Mouse (Mus musculus) liver, embryonic 14.5 days (tissue): ENCODE results near the gene Kif17. TPM values are rescaled to one million over a fixed set of nuclear protein-coding genes. Genes with fewer than 3 reads are reported as not detected.
A peak's percentile ranks its signal among the peaks of the same experiment; 100 is the strongest.

Experiments
- ATAC-seq: fragments of 200-750 bp; cut with Nextera tagmentation; 2 replicates; pipeline ENCODE4 v1.8.0; 2017; ENCODE audit warnings: moderate number of reproducible peaks, mild to moderate bottlenecking, moderate library complexity; ENCODE audit not compliant: insufficient read depth
- DNase-seq, 3 experiments: peaks; one replicate each; pipeline ENCODE4 v3.0.0-alpha.2; 2012 to 2013; ENCODE audit warnings: low read depth in 3 of 3, low spot score in 3 of 3
- H3K27ac ChIP-seq: fragments of 300-500 bp; sonication (generic); 2 replicates; pipeline ENCODE4 v1.5.1; 2014; ENCODE audit warnings: moderate library complexity, mild to moderate bottlenecking, control low read depth, inconsistent platforms
- H3K27me3 ChIP-seq: fragments of 300-500 bp; sonication (generic); 2 replicates; pipeline ENCODE4 v1.6.1; 2014; ENCODE audit warnings: mild to moderate bottlenecking, low read length, moderate library complexity; ENCODE audit not compliant: control insufficient read depth, insufficient read depth
- H3K36me3 ChIP-seq: fragments of 300-500 bp; sonication (generic); replicated peaks from 2 replicates; pipeline ENCODE4 v1.6.1; 2014; ENCODE audit warnings: low read depth; ENCODE audit not compliant: control insufficient read depth, insufficient read depth
- H3K4me1 ChIP-seq, 2 experiments: fragments of 200-500 bp in 1 of 2; fragments of 300-500 bp in 1 of 2; sonication (generic) in 1 of 2; replicated peaks; 2 replicates each; pipeline ENCODE4 v1.6.1; 2012 to 2014; ENCODE audit warnings: antibody characterized with exemption in 1 of 2, inconsistent platforms in 1 of 2, low read length in 1 of 2; ENCODE audit not compliant: control insufficient read depth in 2 of 2, insufficient read depth in 2 of 2
- H3K4me2 ChIP-seq: fragments of 300-500 bp; sonication (generic); 2 replicates; pipeline ENCODE4 v1.6.1; 2014; ENCODE audit warnings: low read depth, mild to moderate bottlenecking, control low read depth, moderate library complexity
- H3K4me3 ChIP-seq, 2 experiments: fragments of 200-500 bp in 1 of 2; fragments of 300-500 bp in 1 of 2; sonication (generic) in 1 of 2; 2 replicates each; pipeline ENCODE4 v1.5.1; 2012 to 2014; ENCODE audit warnings: low read depth in 2 of 2, low read length in 2 of 2, mild to moderate bottlenecking in 2 of 2, control low read depth in 1 of 2, inconsistent platforms in 1 of 2, moderate library complexity in 1 of 2; ENCODE audit not compliant: insufficient read depth in 1 of 2
- H3K9ac ChIP-seq: fragments of 300-500 bp; sonication (generic); replicated peaks from 2 replicates; pipeline ENCODE4 v1.6.1; 2014; ENCODE audit warnings: mild to moderate bottlenecking, control low read depth, moderate library complexity
- H3K9me3 ChIP-seq: fragments of 300-500 bp; sonication (generic); 2 replicates; pipeline ENCODE4 v1.6.1; 2016; ENCODE audit warnings: low read length, mixed read lengths; ENCODE audit not compliant: control insufficient read depth
- CTCF ChIP-seq: IDR thresholded peaks from 2 replicates; pipeline ENCODE4 v1.5.1; 2016; ENCODE audit warnings: antibody characterized with exemption, low read depth, control low read depth
- EP300 ChIP-seq: IDR thresholded peaks from 2 replicates; pipeline ENCODE4 v1.6.1; 2016; ENCODE audit warnings: antibody characterized with exemption, low read depth
- WGBS: fragments of 180-500 bp; shearing (Covaris S2); extraction: QIAGEN DNeasy Blood & Tissue Kit; methylation state at CpG from one replicate; pipeline ENCODE4 v1.1.7; 2014; ENCODE audit not compliant: insufficient replicate concordance; 5-methylcytosine and 5-hydroxymethylcytosine counted together
- polyA plus RNA-seq, 2 experiments: library from polyadenylated mRNA; depleted of rRNA in 1 of 2; stranded (reverse) in 1 of 2; unstranded in 1 of 2; fragments of >200 nt; fragmentation: Nextera tagmentation in 1 of 2; extraction: Ambion mirVana in 1 of 2; gene quantifications; 2 replicates each; pipeline versions ENCODE4 v1.2.1 to v1.2.3; 2012 to 2014

Kif17 gene
- polyA plus RNA-seq, 2 experiments, result 0.06 to 0.19 TPM

GRCm38 (mm10) chr4:138327891-138328470, 77.7 kb downstream of the Kif17 start:
- DNase-seq (no peak), ATAC-seq (peak; percentile 19; the same call in 1 of the 2 replicates)
- Histone ChIP-seq H3K4me2 (peak overlapping the region; percentile 57), H3K27me3 (no peaks in the 10 kb centered on the region), H3K36me3 (no peaks in the 10 kb centered on the region), H3K27ac (peak overlapping the region; percentile 67), H3K9ac (peak overlapping the region; percentile 53), H3K4me3 (peak overlapping the region; percentile 45 to 62), H3K4me1 (peaks cover 9 to 12% of the 10 kb centered on the region in 2 experiments), H3K9me3 (no peaks in the 10 kb centered on the region)
- TF ChIP-seq CTCF (no peak; the same call in 1 of the 2 replicates), EP300 (no peak)
- 48% methylated on average over 7 of the region's 7 CpGs for WGBS

GRCm38 (mm10) chr4:138330264-138330671, 80.0 kb downstream of the Kif17 start:
- TF ChIP-seq EP300 (no peak), CTCF (no peak)
- H3K36me3 ChIP-seq, result no peaks in the 10 kb centered on the region
- no peak overlapping the region for H3K9ac ChIP-seq
- H3K4me3 ChIP-seq, result no peak overlapping the region
- H3K27me3 ChIP-seq, result no peaks in the 10 kb centered on the region
- WGBS, result 32% methylated on average over 15 of the region's 15 CpGs
- no peak for DNase-seq
- no peak overlapping the region for H3K27ac ChIP-seq
- no peak overlapping the region for H3K4me2 ChIP-seq
- peaks cover 6 to 9% of the 10 kb centered on the region in 2 experiments for H3K4me1 ChIP-seq
- no peaks in the 10 kb centered on the region for H3K9me3 ChIP-seq
- no peak for ATAC-seq

GRCm38 (mm10) chr4:138331647-138332046, 81.4 kb downstream of the Kif17 start:
- Histone ChIP-seq H3K4me1 (peaks cover 1 to 4% of the 10 kb centered on the region in 2 experiments; a peak in 1 of 4 replicates), H3K4me3 (no peak overlapping the region), H3K27me3 (no peaks in the 10 kb centered on the region), H3K9ac (no peak overlapping the region), H3K4me2 (no peak overlapping the region), H3K27ac (no peak overlapping the region), H3K9me3 (no peaks in the 10 kb centered on the region), H3K36me3 (no peaks in the 10 kb centered on the region)
- ATAC-seq (no peak), DNase-seq (no peak)
- 65% methylated on average over 9 of the region's 9 CpGs for WGBS
- no peak for TF ChIP-seq EP300
- no peak for TF ChIP-seq CTCF

- no peak for ATAC-seq
- TF ChIP-seq CTCF, result no peak
- TF ChIP-seq EP300, result no peak
- Histone ChIP-seq H3K4me1 (0 out of 4 replicates have a peak, but pooled peaks cover 0 to under 1% of the 10 kb centered on the region in 2 experiments), H3K4me2 (no peak overlapping the region), H3K9me3 (no peaks in the 10 kb centered on the region), H3K9ac (no peak overlapping the region), H3K27ac (no peak overlapping the region), H3K27me3 (no peaks in the 10 kb centered on the region), H3K36me3 (no peaks in the 10 kb centered on the region), H3K4me3 (no peak overlapping the region)
- no peak for DNase-seq
- WGBS, result 62% methylated on average over 4 of the region's 4 CpGs
Measured at GRCm38 (mm10) chr4:138333135-138333534, 82.9 kb downstream of the Kif17 start.

- 71% methylated on average over 12 of the region's 12 CpGs for WGBS
Measured at GRCm38 (mm10) chr4:138335036-138335435, 84.8 kb downstream of the Kif17 start.

More at GRCm38 (mm10) chr4:138335036-138335435, 84.8 kb downstream of the Kif17 start:
- Histone ChIP-seq H3K27ac (no peak overlapping the region), H3K4me2 (no peak overlapping the region), H3K27me3 (no peaks in the 10 kb centered on the region), H3K9ac (no peak overlapping the region), H3K36me3 (no peaks in the 10 kb centered on the region), H3K9me3 (no peaks in the 10 kb centered on the region), H3K4me3 (no peak overlapping the region), H3K4me1 (no peaks in the 10 kb centered on the region)
- TF ChIP-seq EP300 (no peak), CTCF (no peak)
- DNase-seq (no peak), ATAC-seq (no peak)
